In the genomic region with DNA sequence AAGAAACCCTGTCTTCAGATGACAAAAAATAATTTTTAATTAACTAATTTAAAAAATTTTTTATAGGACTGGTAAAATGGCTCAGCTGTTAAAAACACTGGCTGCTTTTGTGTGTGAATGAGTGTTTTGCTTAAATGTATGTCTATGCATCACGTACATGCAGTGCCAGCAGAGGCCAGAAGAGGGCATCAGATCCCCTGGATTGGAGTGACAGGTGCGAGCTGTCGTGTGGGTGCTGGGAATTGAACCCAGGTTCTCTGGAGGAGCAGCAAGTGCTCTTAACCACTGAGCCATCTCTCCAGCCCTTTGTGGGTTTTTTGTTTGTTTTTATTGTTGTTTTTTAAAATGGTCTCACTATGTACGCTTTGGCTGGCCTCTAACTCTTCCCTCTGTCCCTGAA, we compare ENCODE assay signal across 10 mouse cellular contexts. TPM values are rescaled to one million over a fixed set of nuclear protein-coding genes. Genes with fewer than 3 reads are reported as not detected.
DNase-seq lines count a peak whose midpoint lies in the region; ATAC-seq and TF ChIP-seq lines count a peak whose summit lies in the region.
"Had no signal": no experiment of that assay in that cellular context is flagged by ENCODE, and none has a peak within 500 bp of the region (broad histone marks: within the 10 kb centered on the region; RNA-seq: fewer than 3 reads in every experiment).

No protein-coding gene starts in this region.

- no peaks in the 10 kb centered on the region for H3K4me1 ChIP-seq in hindbrain, postnatal 0 days (ENCODE audit: insufficient read depth, low read length)
- H3K4me1 ChIP-seq in hindbrain, embryonic 12.5 days = peaks cover 9% of the 10 kb centered on the region
- H3K4me1 ChIP-seq in testis, adult 2 months (ENCODE audit: control insufficient read depth, insufficient read depth, low read length) = no peaks in the 10 kb centered on the region
- no peaks in the 10 kb centered on the region for H3K4me1 ChIP-seq in forebrain, embryonic 16.5 days (replicated peaks; ENCODE audit: control insufficient read depth, insufficient read depth, low read length)

- H3K4me3 ChIP-seq in hindbrain, postnatal 0 days (ENCODE audit: low read length) = no peak overlapping the region
- no peak overlapping the region for H3K4me3 ChIP-seq in hindbrain, embryonic 12.5 days
- no peak overlapping the region for H3K4me3 ChIP-seq in testis, adult 2 months (ENCODE audit: control insufficient read depth, low read depth, low read length)
- H3K4me3 ChIP-seq in forebrain, embryonic 16.5 days (replicated peaks; ENCODE audit: low read length) = no peak overlapping the region
- H3K4me3 ChIP-seq: embryonic facial prominence, embryonic 10.5 days had no signal

- TF ChIP-seq POLR2A in testis, adult 2 months (IDR thresholded peaks at IDR 0.05; ENCODE audit: control insufficient read depth, low read depth, low read length) = no peak

- no peaks in the 10 kb centered on the region for H3K27me3 ChIP-seq in hindbrain, postnatal 0 days (ENCODE audit: insufficient read depth, low read length)
- H3K27me3 ChIP-seq in hindbrain, embryonic 12.5 days = no peaks in the 10 kb centered on the region
- no peaks in the 10 kb centered on the region for H3K27me3 ChIP-seq in testis, adult 2 months (ENCODE audit: control insufficient read depth, insufficient read depth, low read length)
- no peaks in the 10 kb centered on the region for H3K27me3 ChIP-seq in forebrain, embryonic 16.5 days (replicated peaks; ENCODE audit: control insufficient read depth, insufficient read depth, low read length)

- TF ChIP-seq CTCF in hindbrain, postnatal 0 days (IDR thresholded peaks at IDR 0.05; ENCODE audit: low read depth) = peak; percentile 56
- TF ChIP-seq CTCF in testis, adult 2 months (IDR thresholded peaks at IDR 0.05; ENCODE audit: control insufficient read depth, insufficient read depth, insufficient replicate concordance, low read depth, low read length) = peak; percentile 66; the same call in 1 of the 2 replicates

- no peak for ATAC-seq in hindbrain, postnatal 0 days
- ATAC-seq in hindbrain, embryonic 12.5 days (ENCODE audit: low FRiP score) = no peak
- no peak for ATAC-seq in forebrain, embryonic 16.5 days

- no peaks in the 10 kb centered on the region for H3K9me3 ChIP-seq in hindbrain, postnatal 0 days (ENCODE audit: low read length)
- H3K9me3 ChIP-seq in hindbrain, embryonic 12.5 days (replicated peaks) = 0 out of 2 replicates have a peak, but pooled peaks cover 4% of the 10 kb centered on the region
- peaks cover 4% of the 10 kb centered on the region for H3K9me3 ChIP-seq in forebrain, embryonic 16.5 days (ENCODE audit: control insufficient read depth, low read length)

- DNase-seq in hindbrain, postnatal 0 days (ENCODE audit: low spot score) = no peak
- DNase-seq in testis, postnatal 14 days (ENCODE audit: low spot score) = no peak
- peak; percentile 77 for DNase-seq in induced T-regulatory cell, adult 2 months (ENCODE audit: low read depth)
- DNase-seq in ovary, postnatal 36 days (ENCODE audit: low spot score) = no peak
- DNase-seq in right cerebral cortex, adult 18-20 months = no peak
- DNase-seq: kidney, adult 18-20 months had no signal

- no peak overlapping the region for H3K4me2 ChIP-seq in hindbrain, postnatal 0 days (ENCODE audit: low read depth, low read length)
- H3K4me2 ChIP-seq in hindbrain, embryonic 12.5 days (replicated peaks) = no peak overlapping the region
- no peak overlapping the region for H3K4me2 ChIP-seq in forebrain, embryonic 16.5 days (ENCODE audit: low read length)

- no peak overlapping the region for H3K9ac ChIP-seq in hindbrain, postnatal 0 days (replicated peaks; ENCODE audit: low read length)
- H3K9ac ChIP-seq in hindbrain, embryonic 12.5 days = no peak overlapping the region
- no peak overlapping the region for H3K9ac ChIP-seq in forebrain, embryonic 16.5 days (replicated peaks; ENCODE audit: low read depth, low read length)

- H3K36me3 ChIP-seq in hindbrain, postnatal 0 days (ENCODE audit: insufficient read depth, low read length) = no peaks in the 10 kb centered on the region
- peaks cover 39% of the 10 kb centered on the region for H3K36me3 ChIP-seq in hindbrain, embryonic 12.5 days
- H3K36me3 ChIP-seq in testis, adult 2 months (ENCODE audit: control insufficient read depth, insufficient read depth, low read length) = no peaks in the 10 kb centered on the region
- H3K36me3 ChIP-seq in forebrain, embryonic 16.5 days (ENCODE audit: control insufficient read depth, insufficient read depth) = no peaks in the 10 kb centered on the region

- 90% methylated on average over 4 of the region's 4 CpGs for WGBS in hindbrain, postnatal 0 days
- WGBS in hindbrain, embryonic 12.5 days = 83% methylated on average over 4 of the region's 4 CpGs
- 85% methylated on average over 4 of the region's 4 CpGs for WGBS in forebrain, embryonic 16.5 days

- no peak overlapping the region for H3K27ac ChIP-seq in hindbrain, postnatal 0 days
- no peak overlapping the region for H3K27ac ChIP-seq in hindbrain, embryonic 12.5 days
- no peak overlapping the region for H3K27ac ChIP-seq in testis, adult 2 months (ENCODE audit: control insufficient read depth, insufficient read depth, low read depth, low read length)
- no peak overlapping the region for H3K27ac ChIP-seq in forebrain, embryonic 16.5 days (ENCODE audit: low read length)
- H3K27ac ChIP-seq: embryonic facial prominence, embryonic 10.5 days had no signal

RNA-seq across cellular contexts. Expression of gene Rhof, which starts 10.3 kb away (rescaled TPM):
- total RNA-seq in hindbrain, postnatal 0 days (2014; rRNA removed) = 43.5 and 44.4 TPM in 2 replicates
- polyA plus RNA-seq in hindbrain, postnatal 0 days (2015; fragmentation: Nextera tagmentation; extraction: Ambion mirVana) = 36.6 and 36.8 TPM in 2 replicates
- polyA plus RNA-seq in hindbrain, embryonic 12.5 days (2016; fragmentation: Nextera tagmentation; extraction: Ambion mirVana) = 2.6 and 2.8 TPM in 2 replicates
- 0.78 and 1.1 TPM in 2 replicates for polyA plus RNA-seq in testis, adult 2 months (2012; rRNA removed)
- polyA plus RNA-seq in forebrain, embryonic 16.5 days (2015; fragmentation: Nextera tagmentation; extraction: Ambion mirVana) = 15.8 and 18.7 TPM in 2 replicates

RNA-seq across cellular contexts. Expression of gene Setd1b, which starts 19.8 kb away (rescaled TPM):
- 4.8 TPM in 2 replicates for total RNA-seq in hindbrain, postnatal 0 days (2014; rRNA removed)
- polyA plus RNA-seq in hindbrain, postnatal 0 days (2015; fragmentation: Nextera tagmentation; extraction: Ambion mirVana) = 7.1 and 7.2 TPM in 2 replicates
- polyA plus RNA-seq in hindbrain, embryonic 12.5 days (2016; fragmentation: Nextera tagmentation; extraction: Ambion mirVana) = 13.8 and 14.3 TPM in 2 replicates
- 11.3 and 13.7 TPM in 2 replicates for polyA plus RNA-seq in testis, adult 2 months (2012; rRNA removed)
- polyA plus RNA-seq in forebrain, embryonic 16.5 days (2015; fragmentation: Nextera tagmentation; extraction: Ambion mirVana) = 12.5 TPM in 2 replicates

RNA-seq across cellular contexts. Expression of gene Psmd9, which starts 47.0 kb away (rescaled TPM):
- total RNA-seq in hindbrain, postnatal 0 days (2014; rRNA removed) = 28.5 and 30.8 TPM in 2 replicates
- 86.1 and 87.2 TPM in 2 replicates for polyA plus RNA-seq in hindbrain, postnatal 0 days (2015; fragmentation: Nextera tagmentation; extraction: Ambion mirVana)
- 70.2 and 74.6 TPM in 2 replicates for polyA plus RNA-seq in hindbrain, embryonic 12.5 days (2016; fragmentation: Nextera tagmentation; extraction: Ambion mirVana)
- polyA plus RNA-seq in testis, adult 2 months (2012; rRNA removed) = 36.3 and 37.1 TPM in 2 replicates
- 83.1 and 86.0 TPM in 2 replicates for polyA plus RNA-seq in forebrain, embryonic 16.5 days (2015; fragmentation: Nextera tagmentation; extraction: Ambion mirVana)

RNA-seq across cellular contexts. Expression of gene Tmem120b, which starts 54.0 kb away (rescaled TPM):
- total RNA-seq in hindbrain, postnatal 0 days (2014; rRNA removed) = 15.3 and 29.3 TPM in 2 replicates
- polyA plus RNA-seq in hindbrain, postnatal 0 days (2015; fragmentation: Nextera tagmentation; extraction: Ambion mirVana) = 17.7 and 19.6 TPM in 2 replicates
- polyA plus RNA-seq in hindbrain, embryonic 12.5 days (2016; fragmentation: Nextera tagmentation; extraction: Ambion mirVana) = 14.3 and 17.8 TPM in 2 replicates
- 0.94 and 1.2 TPM in 2 replicates for polyA plus RNA-seq in testis, adult 2 months (2012; rRNA removed)
- 18.6 and 19.3 TPM in 2 replicates for polyA plus RNA-seq in forebrain, embryonic 16.5 days (2015; fragmentation: Nextera tagmentation; extraction: Ambion mirVana)
